Mouse (Mus musculus) neural tube, embryonic 14.5 days (tissue): Measurements from ENCODE around the gene Kdm6b. TPM values are rescaled to one million over a fixed set of nuclear protein-coding genes. Genes with fewer than 3 reads are reported as not detected.

Source experiments
- ATAC-seq: fragments of 200-750 bp; cut with Nextera tagmentation; 2 replicates; pipeline ENCODE4 v1.8.0; 2017; ENCODE audit warnings: low read depth, mild to moderate bottlenecking, moderate TSS enrichment, moderate library complexity
- H3K27ac ChIP-seq: fragments of 300-500 bp; sonication (generic); 2 replicates; pipeline ENCODE4 v1.5.1; 2014; ENCODE audit warnings: low read depth, mild to moderate bottlenecking, control low read depth, low read length, moderate library complexity, mixed read lengths
- H3K27me3 ChIP-seq: fragments of 300-500 bp; sonication (generic); 2 replicates; pipeline ENCODE4 v1.6.1; 2014; ENCODE audit warnings: low read length; ENCODE audit not compliant: control insufficient read depth, insufficient read depth
- H3K36me3 ChIP-seq: fragments of 300-500 bp; sonication (generic); 2 replicates; pipeline ENCODE4 v1.6.1; 2014; ENCODE audit warnings: low read length, mixed read lengths; ENCODE audit not compliant: control insufficient read depth, insufficient read depth
- H3K4me1 ChIP-seq: fragments of 300-500 bp; sonication (generic); 2 replicates; pipeline ENCODE4 v1.6.1; 2014; ENCODE audit warnings: low read length; ENCODE audit not compliant: control insufficient read depth, insufficient read depth
- H3K4me2 ChIP-seq: fragments of 300-500 bp; sonication (generic); 2 replicates; pipeline ENCODE4 v1.6.1; 2014; ENCODE audit warnings: mild to moderate bottlenecking, low read depth, low read length, control low read depth
- H3K4me3 ChIP-seq: fragments of 300-500 bp; sonication (generic); 2 replicates; pipeline ENCODE4 v1.5.1; 2014; ENCODE audit warnings: low read depth, low read length, control low read depth, mixed read lengths
- H3K9ac ChIP-seq: fragments of 300-500 bp; sonication (generic); replicated peaks from 2 replicates; pipeline ENCODE4 v1.6.1; 2014; ENCODE audit warnings: low read depth, mild to moderate bottlenecking, control low read depth, low read length, mixed read lengths
- H3K9me3 ChIP-seq: fragments of 300-500 bp; sonication (generic); 2 replicates; pipeline ENCODE4 v1.6.1; 2016; ENCODE audit warnings: low read length; ENCODE audit not compliant: control insufficient read depth
- WGBS: fragments of 180-500 bp; shearing (Covaris S2); extraction: QIAGEN DNeasy Blood & Tissue Kit; methylation state at CpG from one replicate; pipeline ENCODE4 v1.1.7; 2014; 5-methylcytosine and 5-hydroxymethylcytosine counted together
- polyA plus RNA-seq: library from polyadenylated mRNA; unstranded; fragments of >200 nt; fragmentation: Nextera tagmentation; extraction: Ambion mirVana; gene quantifications from 2 replicates; pipeline ENCODE4 v1.2.1, GENCODE M21; 2014

The Kdm6b gene
- polyA plus RNA-seq, 1 experiment from 2014 or later = 37.5 TPM

- Histone ChIP-seq H3K27me3 (no peaks in the 10 kb centered on the region), H3K4me3 (no peak overlapping the region), H3K9ac (no peak overlapping the region), H3K9me3 (no peaks in the 10 kb centered on the region), H3K4me2 (peak overlapping the region; percentile 34; the same call in 1 of the 2 replicates), H3K4me1 (peaks cover 34% of the 10 kb centered on the region), H3K36me3 (0 out of 2 replicates have a peak, but pooled peaks cover 3% of the 10 kb centered on the region), H3K27ac (peak overlapping the region; percentile 64)
- ATAC-seq = no peak
- 24% methylated on average over 12 of the region's 12 CpGs for WGBS
Measured at GRCm38 (mm10) chr11:69372056-69372779, 41.3 kb downstream of the Kdm6b start.

- Histone ChIP-seq H3K4me3 (no peak overlapping the region; the same call in 1 of the 2 replicates), H3K4me2 (peak overlapping the region; percentile 34; the same call in 1 of the 2 replicates), H3K4me1 (peaks cover 34% of the 10 kb centered on the region), H3K9me3 (no peaks in the 10 kb centered on the region), H3K27ac (peak overlapping the region; percentile 64), H3K9ac (no peak overlapping the region), H3K27me3 (no peaks in the 10 kb centered on the region), H3K36me3 (0 out of 2 replicates have a peak, but pooled peaks cover 3% of the 10 kb centered on the region)
- no peak for ATAC-seq
- WGBS = 9% methylated on average over 12 of the region's 12 CpGs
Measured at GRCm38 (mm10) chr11:69371601-69372000, 41.9 kb downstream of the Kdm6b start.

GRCm38 (mm10) chr11:69370817-69371215 lies 42.7 kb downstream of the Kdm6b start:
- Histone ChIP-seq H3K4me1 (peaks cover 38% of the 10 kb centered on the region), H3K27ac (peak overlapping the region; percentile 64), H3K9me3 (no peaks in the 10 kb centered on the region), H3K4me2 (peak overlapping the region; percentile 34), H3K9ac (no peak overlapping the region), H3K4me3 (peak overlapping the region; percentile 6; the same call in 1 of the 2 replicates), H3K36me3 (0 out of 2 replicates have a peak, but pooled peaks cover 3% of the 10 kb centered on the region), H3K27me3 (no peaks in the 10 kb centered on the region)
- no peak for ATAC-seq
- 12% methylated on average over 9 of the region's 9 CpGs for WGBS

GRCm38 (mm10) chr11:69369990-69370816 lies 43.3 kb downstream of the Kdm6b start:
- Histone ChIP-seq H3K4me2 (peak overlapping the region; percentile 98), H3K27ac (peak overlapping the region; percentile 100), H3K36me3 (0 out of 2 replicates have a peak, but pooled peaks cover 3% of the 10 kb centered on the region), H3K27me3 (no peaks in the 10 kb centered on the region), H3K4me1 (peaks cover 44% of the 10 kb centered on the region), H3K9ac (peak overlapping the region; percentile 100), H3K4me3 (peak overlapping the region; percentile 85; the same call in 1 of the 2 replicates), H3K9me3 (no peaks in the 10 kb centered on the region)
- 16% methylated on average over 2 of the region's 2 CpGs for WGBS
- no peak for ATAC-seq

- Histone ChIP-seq H3K9me3 (no peaks in the 10 kb centered on the region), H3K9ac (peak within 1 kb of the TSS; percentile 100), H3K4me2 (peak within 1 kb of the TSS; percentile 98), H3K27me3 (no peaks in the 10 kb centered on the region), H3K36me3 (0 out of 2 replicates have a peak, but pooled peaks cover 3% of the 10 kb centered on the region), H3K27ac (peak within 1 kb of the TSS; percentile 100), H3K4me3 (peak within 1 kb of the TSS; percentile 85), H3K4me1 (peaks cover 52% of the 10 kb centered on the region)
- ATAC-seq = no peak
- 0% methylated on average over 17 of the region's 34 CpGs for WGBS
Measured at GRCm38 (mm10) chr11:69369215-69369989, 44.1 kb downstream of the Kdm6b start, which contains the start of gene Chd3. Chd3 (minus strand) TSS chr11:69369406.

- Histone ChIP-seq H3K4me2 (peak overlapping the region; percentile 98), H3K27ac (peak overlapping the region; percentile 100), H3K4me3 (peak overlapping the region; percentile 85), H3K4me1 (peaks cover 57% of the 10 kb centered on the region), H3K9ac (peak overlapping the region; percentile 100), H3K36me3 (0 out of 2 replicates have a peak, but pooled peaks cover 3% of the 10 kb centered on the region), H3K27me3 (no peaks in the 10 kb centered on the region), H3K9me3 (no peaks in the 10 kb centered on the region)
- under 1% methylated on average over 63 of the region's 106 CpGs for WGBS
- no peak for ATAC-seq
Measured at GRCm38 (mm10) chr11:69368356-69369214, 44.9 kb downstream of the Kdm6b start.

- Histone ChIP-seq H3K4me3 (peak overlapping the region; percentile 85), H3K9me3 (no peaks in the 10 kb centered on the region), H3K4me2 (peak overlapping the region; percentile 98), H3K27me3 (no peaks in the 10 kb centered on the region), H3K9ac (peak overlapping the region; percentile 100), H3K36me3 (peaks cover 8% of the 10 kb centered on the region; the same call in 1 of the 2 replicates), H3K27ac (peak overlapping the region; percentile 100), H3K4me1 (peaks cover 56% of the 10 kb centered on the region)
- no peak for ATAC-seq
- WGBS = under 1% methylated on average over 22 of the region's 22 CpGs
Measured at GRCm38 (mm10) chr11:69367616-69368355, 45.7 kb downstream of the Kdm6b start.
